Mouse (Mus musculus): ENCODE measurements around the gene Naaladl2. TPM values are rescaled to one million over a fixed set of nuclear protein-coding genes. Genes with fewer than 3 reads are reported as not detected.

Gene Naaladl2
- total RNA-seq, 2 experiments from 2014 or later = 4.1 to 5.5 TPM

DNA sequence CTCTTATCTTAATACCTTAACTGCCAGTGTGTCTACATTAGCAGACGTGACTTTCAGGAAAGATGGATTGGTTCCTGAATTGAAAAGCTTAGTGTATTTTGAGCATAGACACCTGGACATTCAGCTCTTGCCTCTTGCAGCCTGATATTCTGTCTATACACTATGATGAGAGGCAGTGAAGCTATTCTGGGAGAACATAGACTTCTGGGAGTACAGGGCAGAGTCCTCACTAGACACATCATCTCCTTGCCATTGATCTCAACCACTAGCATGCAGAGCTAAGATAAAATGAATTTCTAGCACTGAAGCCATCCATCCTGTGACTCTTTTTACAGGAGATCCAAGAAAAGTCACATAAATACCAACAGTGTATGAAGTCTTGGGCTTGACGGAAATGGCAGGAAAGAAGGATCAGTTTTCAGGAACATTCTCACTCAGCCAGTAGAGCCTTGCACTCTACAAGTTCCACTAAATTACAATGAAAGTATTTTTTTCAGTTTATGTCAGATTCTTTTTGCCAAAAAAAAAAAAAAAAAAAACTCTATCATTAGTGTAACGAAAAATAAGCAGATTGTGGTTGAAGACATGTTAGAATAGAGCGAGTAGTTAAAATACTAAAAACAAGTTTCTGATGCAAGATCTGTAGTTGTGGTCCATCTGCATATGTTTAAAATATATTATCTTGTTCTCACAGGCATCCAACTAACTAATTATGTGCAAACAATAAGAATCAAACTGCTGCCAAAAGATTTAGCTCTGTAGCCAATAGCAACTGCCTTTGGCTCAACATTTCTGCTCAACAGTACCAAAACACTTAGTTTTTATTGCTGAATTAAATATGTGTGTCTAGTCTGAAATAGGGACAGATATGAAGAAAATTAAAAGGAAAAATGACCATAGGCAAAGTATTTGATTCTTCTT lies 1171.1 kb downstream of the Naaladl2 start:
- intact Hi-C loops (cut with DNase I) = no loop called here
- no peak for TF ChIP-seq CTCF (IDR thresholded peaks at IDR 0.05)
- no peak overlapping the region for H3K27ac ChIP-seq
- H3K4me3 ChIP-seq = no peak overlapping the region
- no peak for DNase-seq (ENCODE audit: extremely low spot score in 1 of 2, low spot score in 2 of 2)

DNA sequence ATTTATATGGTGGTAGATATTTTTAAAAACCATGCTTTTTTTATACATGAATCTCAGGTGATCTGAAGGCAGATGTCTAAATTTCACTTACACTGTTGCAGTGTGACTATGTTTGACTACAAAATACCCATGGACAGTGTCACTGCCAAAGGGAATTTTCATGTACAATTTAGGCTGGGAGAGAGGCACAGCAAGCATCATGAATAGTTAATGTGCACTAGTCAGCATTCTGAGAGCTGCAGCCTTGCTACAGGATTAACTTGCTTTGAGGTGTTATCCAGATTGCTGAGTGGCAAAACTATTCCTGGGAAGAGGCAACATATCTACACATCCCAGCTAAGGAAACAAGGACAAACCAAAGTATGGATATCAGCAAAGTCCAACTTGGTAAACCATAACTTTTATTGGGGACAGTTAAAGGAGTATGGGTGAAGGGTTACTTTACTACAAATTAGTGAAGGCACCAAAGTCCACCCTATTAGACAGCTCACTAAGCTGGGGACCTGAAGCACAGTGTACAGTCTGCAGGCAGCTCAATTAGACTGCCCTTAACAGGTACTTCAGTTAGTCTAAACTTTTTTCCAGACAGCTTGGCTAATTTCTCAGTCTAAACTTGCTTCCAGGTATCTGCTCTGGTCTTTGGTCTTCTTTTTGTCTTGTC lies 1181.0 kb downstream of the Naaladl2 start:
- no peak for DNase-seq (ENCODE audit: extremely low spot score in 1 of 2, low spot score in 2 of 2)
- no peak overlapping the region for H3K27ac ChIP-seq
- no peak for TF ChIP-seq CTCF (IDR thresholded peaks at IDR 0.05)
- H3K4me3 ChIP-seq = no peak overlapping the region
- intact Hi-C loops (cut with DNase I) = no loop called here

DNA sequence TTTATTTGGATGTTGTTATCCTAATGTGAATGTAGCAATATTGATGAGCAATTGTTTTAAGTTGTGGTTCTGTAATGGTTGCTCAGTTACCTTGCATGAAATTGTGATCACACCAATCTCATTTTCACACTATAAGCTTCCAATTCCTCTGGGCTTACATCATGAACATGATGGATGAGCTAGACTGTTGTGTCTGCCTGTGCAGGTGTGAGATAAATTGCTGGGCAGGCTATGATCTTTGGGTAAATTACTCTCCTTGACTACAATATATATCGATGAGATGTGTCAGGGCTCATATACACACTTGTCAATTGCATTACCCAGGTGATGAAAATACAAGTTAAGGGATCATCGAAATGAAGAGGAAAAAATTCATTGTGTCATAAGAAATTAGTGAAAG lies 1197.9 kb downstream of the Naaladl2 start:
- intact Hi-C loops (cut with DNase I) = no loop called here
- no peak for TF ChIP-seq CTCF (IDR thresholded peaks at IDR 0.05)
- DNase-seq (ENCODE audit: extremely low spot score in 1 of 2, low spot score in 2 of 2) = no peak
- no peak overlapping the region for H3K27ac ChIP-seq
- no peak overlapping the region for H3K4me3 ChIP-seq

DNA sequence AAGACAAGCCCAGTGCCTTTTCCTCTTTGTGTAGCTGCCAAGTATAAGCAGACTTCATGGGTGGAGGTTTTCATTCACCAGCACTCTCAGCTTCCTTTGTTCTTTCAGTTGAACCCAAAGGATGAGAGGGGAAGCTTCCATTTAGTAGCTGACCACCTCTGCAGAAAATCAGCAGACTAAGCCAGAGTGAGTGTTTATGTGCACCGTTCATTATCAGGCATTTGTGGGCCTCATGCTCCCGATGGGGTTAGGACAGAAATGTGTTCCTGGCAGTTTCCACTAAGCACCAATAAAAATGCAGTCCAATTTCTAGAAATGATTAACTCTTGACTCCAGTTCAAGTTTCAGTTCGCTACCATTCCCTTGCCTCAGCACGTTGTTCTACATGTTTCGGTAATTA lies 1206.8 kb downstream of the Naaladl2 start:
- intact Hi-C loops (cut with DNase I) = no loop called here
- H3K27ac ChIP-seq = no peak overlapping the region
- no peak for DNase-seq (ENCODE audit: extremely low spot score in 1 of 2, low spot score in 2 of 2)
- H3K4me3 ChIP-seq = no peak overlapping the region
- TF ChIP-seq CTCF (IDR thresholded peaks at IDR 0.05) = no peak

DNA sequence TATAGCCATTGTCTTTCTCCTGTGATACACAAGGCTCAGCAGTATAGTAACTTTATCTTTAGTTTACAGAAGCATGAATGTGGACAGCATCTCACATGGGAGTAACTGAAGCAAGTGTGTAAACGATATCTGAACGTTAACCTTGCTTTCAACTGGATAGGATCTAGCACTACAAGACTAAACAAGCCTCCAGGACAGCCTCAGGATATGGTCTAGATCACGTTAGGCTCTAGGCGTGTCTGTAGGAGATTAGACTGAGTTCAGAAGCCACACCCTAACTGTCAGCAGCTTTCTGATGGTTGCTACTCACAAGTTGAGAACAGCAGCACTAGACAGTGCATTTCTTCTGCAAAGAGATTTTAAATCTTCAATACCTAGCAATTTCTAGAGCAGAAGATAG lies 1216.0 kb downstream of the Naaladl2 start:
- Histone ChIP-seq H3K4me3 (no peak overlapping the region), H3K27ac (no peak overlapping the region)
- DNase-seq (ENCODE audit: extremely low spot score in 1 of 2, low spot score in 2 of 2) = no peak
- intact Hi-C loops (cut with DNase I) = no loop called here
- no peak for TF ChIP-seq CTCF (IDR thresholded peaks at IDR 0.05)

DNA sequence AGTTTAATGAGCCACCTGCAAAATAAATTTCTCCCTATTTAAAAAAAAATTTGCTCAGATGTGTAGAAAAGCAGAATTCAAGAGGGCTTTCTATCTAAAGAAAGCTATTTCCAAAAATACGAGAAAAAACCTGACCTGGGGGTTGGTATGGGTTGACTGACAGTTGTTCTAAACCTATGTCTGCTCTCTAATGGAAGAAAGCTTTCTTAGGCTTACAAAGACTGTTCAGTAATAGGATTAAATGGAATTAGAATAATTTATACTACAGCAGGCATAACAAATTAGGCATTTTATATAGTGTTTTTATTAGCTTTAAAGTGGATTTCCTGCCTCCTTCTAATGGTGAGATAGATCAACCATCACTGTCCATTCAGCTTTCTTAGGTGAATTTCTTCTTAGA lies 1236.4 kb downstream of the Naaladl2 start:
- TF ChIP-seq CTCF (IDR thresholded peaks at IDR 0.05) = no peak
- intact Hi-C loops (cut with DNase I) = no loop called here
- Histone ChIP-seq H3K4me3 (no peak overlapping the region), H3K27ac (no peak overlapping the region)
- DNase-seq (ENCODE audit: extremely low spot score in 1 of 2, low spot score in 2 of 2) = no peak

DNA sequence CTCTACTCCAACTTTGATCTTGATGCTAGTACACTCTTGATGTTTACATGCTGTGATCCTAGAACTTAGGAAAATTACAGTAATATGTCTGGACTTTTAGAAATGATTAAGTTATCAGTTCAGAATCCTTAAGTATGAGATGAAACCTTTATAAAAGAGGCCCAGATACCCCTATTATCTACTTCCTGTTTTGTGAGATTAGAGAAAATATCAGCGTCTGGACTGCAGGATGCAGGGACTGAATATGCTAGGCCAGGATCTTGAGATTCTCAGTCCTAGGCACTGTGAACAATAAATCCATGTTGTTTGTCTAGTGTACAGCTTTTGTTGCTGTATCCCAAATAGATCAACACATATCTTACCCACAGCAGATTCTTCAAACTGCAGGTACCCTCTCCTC lies 1278.4 kb downstream of the Naaladl2 start:
- Histone ChIP-seq H3K4me3 (no peak overlapping the region), H3K27ac (no peak overlapping the region)
- intact Hi-C loops (cut with DNase I) = no loop called here
- TF ChIP-seq CTCF (IDR thresholded peaks at IDR 0.05) = no peak
- DNase-seq (ENCODE audit: extremely low spot score in 1 of 2, low spot score in 2 of 2) = no peak

DNA sequence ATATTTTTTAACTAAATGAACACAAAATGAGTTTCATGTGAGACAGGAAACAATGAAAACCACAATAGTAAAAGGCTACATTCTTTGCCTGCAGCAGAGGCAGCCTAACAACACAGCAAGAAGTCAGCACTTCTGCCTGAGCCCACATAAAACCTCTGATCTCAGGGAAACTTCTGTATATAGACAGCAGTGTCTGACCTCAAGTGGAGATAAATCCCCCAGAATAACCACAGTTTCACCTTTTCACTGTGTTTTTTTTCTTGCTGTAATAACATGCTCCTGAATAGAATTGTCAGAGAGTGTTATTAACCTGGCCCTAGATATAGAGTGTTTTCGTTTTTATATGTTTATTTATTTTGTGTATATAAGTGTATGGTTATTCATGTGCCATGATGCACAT lies 1286.8 kb downstream of the Naaladl2 start:
- Histone ChIP-seq H3K27ac (no peak overlapping the region), H3K4me3 (no peak overlapping the region)
- no peak for DNase-seq (ENCODE audit: extremely low spot score in 1 of 2, low spot score in 2 of 2)
- no peak for TF ChIP-seq CTCF (IDR thresholded peaks at IDR 0.05)
- intact Hi-C loops (cut with DNase I) = no loop called here

DNA sequence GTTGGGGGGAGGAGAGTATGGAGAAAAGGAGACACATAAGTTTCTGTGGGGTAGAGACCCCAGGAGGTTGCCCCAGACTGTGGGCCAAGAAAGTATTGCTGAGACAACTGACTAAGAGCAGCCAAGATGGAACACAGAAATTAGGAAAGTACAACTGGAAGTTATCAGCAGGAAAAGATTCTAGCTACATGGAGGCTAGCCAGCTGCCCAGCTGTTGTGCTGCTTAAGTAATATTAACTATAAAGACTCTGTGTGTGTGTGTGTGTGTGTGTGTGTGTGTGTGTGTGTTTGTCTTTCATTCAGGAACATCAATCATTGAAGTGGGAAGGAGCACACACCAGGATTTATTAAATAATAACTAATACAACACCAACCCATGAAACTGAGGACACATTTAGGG lies 1326.5 kb downstream of the Naaladl2 start:
- H3K4me3 ChIP-seq = no peak overlapping the region
- no peak overlapping the region for H3K27ac ChIP-seq
- TF ChIP-seq CTCF (IDR thresholded peaks at IDR 0.05) = no peak
- DNase-seq (ENCODE audit: extremely low spot score in 1 of 2, low spot score in 2 of 2) = no peak
- intact Hi-C loops (cut with DNase I) = no loop called here

DNA sequence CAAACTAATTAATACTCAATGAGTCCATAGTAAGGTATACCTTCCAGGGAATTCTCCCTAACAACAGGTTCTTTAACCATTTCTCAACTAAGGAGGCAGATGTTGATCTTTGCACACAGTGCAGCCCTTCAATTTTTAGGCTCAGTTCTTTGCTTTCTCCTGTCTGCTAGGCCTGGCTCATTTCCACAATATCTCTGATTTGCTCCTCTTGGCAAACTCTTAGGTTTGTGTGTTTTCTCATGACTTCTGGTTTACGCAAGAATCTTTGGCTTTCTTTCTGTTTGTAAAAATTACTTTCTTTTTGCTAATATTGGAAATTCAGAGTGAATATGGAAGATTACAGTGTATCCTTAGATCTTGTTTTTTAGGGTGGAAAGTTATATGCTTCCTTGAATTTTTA lies 1385.3 kb downstream of the Naaladl2 start:
- H3K4me3 ChIP-seq = no peak overlapping the region
- DNase-seq (ENCODE audit: extremely low spot score in 1 of 2, low spot score in 2 of 2) = no peak
- TF ChIP-seq CTCF (IDR thresholded peaks at IDR 0.05) = no peak
- H3K27ac ChIP-seq = no peak overlapping the region
- intact Hi-C loops (cut with DNase I) = no loop called here

Measured in left cerebral cortex, adult 2 months (tissue).